Mouse (Mus musculus): Measurements from ENCODE around the gene Oca2.

Gene Oca2

GRCm38 (mm10) chr7:56239543-56239942 lies at the start of gene Oca2:
TSS of gene Oca2 (plus strand) at chr7:56239760.
- in situ Hi-C loops (cut with MboI; ENCODE audit: unreplicated experiment in 2 of 2): no loop called here

- in situ Hi-C loops (cut with MboI; ENCODE audit: unreplicated experiment in 2 of 2): no loop called here
Observed at GRCm38 (mm10) chr7:56191041-56191440, 48.5 kb upstream of the Oca2 start.

GRCm38 (mm10) chr7:56191661-56192060 lies 47.9 kb upstream of the Oca2 start:
- in situ Hi-C loops (cut with MboI; ENCODE audit: unreplicated experiment in 2 of 2): no loop called here

GRCm38 (mm10) chr7:56201483-56202218 lies 37.9 kb upstream of the Oca2 start:
- in situ Hi-C loops (cut with MboI; ENCODE audit: unreplicated experiment in 2 of 2): loop anchor here in 1 of 2 experiments (10.0 kb wide), 1 partner anchor 387 kb away; no protein-coding TSS in a partner anchor

- in situ Hi-C loops (cut with MboI; ENCODE audit: unreplicated experiment in 2 of 2): loop anchor here in 1 of 2 experiments (10.0 kb wide), 1 partner anchor 388 kb away; no protein-coding TSS in a partner anchor
Observed at GRCm38 (mm10) chr7:56202843-56203242, 36.7 kb upstream of the Oca2 start.

- in situ Hi-C loops (cut with MboI; ENCODE audit: unreplicated experiment in 2 of 2): loop anchor here in 1 of 2 experiments (10.0 kb wide), 1 partner anchor 388 kb away; no protein-coding TSS in a partner anchor
Observed at GRCm38 (mm10) chr7:56203286-56203685, 36.3 kb upstream of the Oca2 start.

GRCm38 (mm10) chr7:56204877-56205276 lies 34.7 kb upstream of the Oca2 start:
- in situ Hi-C loops (cut with MboI; ENCODE audit: unreplicated experiment in 2 of 2): loop anchor here in 1 of 2 experiments (10.0 kb wide), 1 partner anchor 390 kb away; no protein-coding TSS in a partner anchor

- in situ Hi-C loops (cut with MboI; ENCODE audit: unreplicated experiment in 2 of 2): no loop called here
Observed at GRCm38 (mm10) chr7:56220811-56221210, 18.7 kb upstream of the Oca2 start.

- in situ Hi-C loops (cut with MboI; ENCODE audit: unreplicated experiment in 2 of 2): no loop called here
Observed at GRCm38 (mm10) chr7:56235794-56236423, 3.7 kb upstream of the Oca2 start.

GRCm38 (mm10) chr7:56236617-56237016 lies 2.9 kb upstream of the Oca2 start:
- in situ Hi-C loops (cut with MboI; ENCODE audit: unreplicated experiment in 2 of 2): no loop called here

GRCm38 (mm10) chr7:56254568-56254967 lies 15.0 kb downstream of the Oca2 start:
- in situ Hi-C loops (cut with MboI; ENCODE audit: unreplicated experiment in 2 of 2): no loop called here

GRCm38 (mm10) chr7:56257875-56258441 lies 18.4 kb downstream of the Oca2 start:
- in situ Hi-C loops (cut with MboI; ENCODE audit: unreplicated experiment in 2 of 2): no loop called here

- in situ Hi-C loops (cut with MboI; ENCODE audit: unreplicated experiment in 2 of 2): no loop called here
Observed at GRCm38 (mm10) chr7:56277506-56277905, 37.9 kb downstream of the Oca2 start.

GRCm38 (mm10) chr7:56291468-56292115 lies 52.0 kb downstream of the Oca2 start:
- in situ Hi-C loops (cut with MboI; ENCODE audit: unreplicated experiment in 2 of 2): no loop called here

GRCm38 (mm10) chr7:56304408-56304807 lies 64.8 kb downstream of the Oca2 start:
- in situ Hi-C loops (cut with MboI; ENCODE audit: unreplicated experiment in 2 of 2): no loop called here

- in situ Hi-C loops (cut with MboI; ENCODE audit: unreplicated experiment in 2 of 2): no loop called here
Observed at GRCm38 (mm10) chr7:56314358-56314757, 74.8 kb downstream of the Oca2 start.

GRCm38 (mm10) chr7:56315630-56316529 lies 76.3 kb downstream of the Oca2 start:
- in situ Hi-C loops (cut with MboI; ENCODE audit: unreplicated experiment in 2 of 2): no loop called here

- in situ Hi-C loops (cut with MboI; ENCODE audit: unreplicated experiment in 2 of 2): no loop called here
Observed at GRCm38 (mm10) chr7:56327738-56328137, 88.2 kb downstream of the Oca2 start.

GRCm38 (mm10) chr7:56348528-56348927 lies 109.0 kb downstream of the Oca2 start:
- in situ Hi-C loops (cut with MboI; ENCODE audit: unreplicated experiment in 2 of 2): no loop called here

All from v-Abl transformed pro-B cells (cell line).